Mouse (Mus musculus) intestine, postnatal 0 days (tissue): Measurements from ENCODE around the gene Slc9b1. TPM values are rescaled to one million over a fixed set of nuclear protein-coding genes. Genes with fewer than 3 reads are reported as not detected.

ENCODE experiments used
- ATAC-seq: fragments of 200-750 bp; cut with Nextera tagmentation; 2 replicates; pipeline ENCODE4 v1.8.0; 2017; ENCODE audit warnings: mild to moderate bottlenecking, moderate TSS enrichment, moderate library complexity
- H3K27ac ChIP-seq: fragments of 300-500 bp; sonication (generic); 2 replicates; pipeline ENCODE4 v1.5.1; 2014; ENCODE audit warnings: mild to moderate bottlenecking, low read depth, low read length, moderate library complexity
- H3K27me3 ChIP-seq: fragments of 300-500 bp; sonication (generic); replicated peaks from 2 replicates; pipeline ENCODE4 v1.6.1; 2014; ENCODE audit warnings: low read length, mixed read lengths; ENCODE audit not compliant: control insufficient read depth, insufficient read depth
- H3K36me3 ChIP-seq: fragments of 300-500 bp; sonication (generic); 2 replicates; pipeline ENCODE4 v1.6.1; 2014; ENCODE audit warnings: mild to moderate bottlenecking, moderate library complexity; ENCODE audit not compliant: control insufficient read depth, insufficient read depth
- H3K4me1 ChIP-seq: fragments of 300-500 bp; sonication (generic); replicated peaks from 2 replicates; pipeline ENCODE4 v1.6.1; 2014; ENCODE audit warnings: antibody characterized with exemption, low read length, mixed read lengths; ENCODE audit not compliant: control insufficient read depth, insufficient read depth
- H3K4me2 ChIP-seq: fragments of 300-500 bp; sonication (generic); replicated peaks from 2 replicates; pipeline ENCODE4 v1.6.1; 2014; ENCODE audit warnings: low read depth, mild to moderate bottlenecking, moderate library complexity
- H3K4me3 ChIP-seq: fragments of 300-500 bp; sonication (generic); 2 replicates; pipeline ENCODE4 v1.5.1; 2014; ENCODE audit warnings: low read depth, low read length
- H3K9ac ChIP-seq: fragments of 300-500 bp; sonication (generic); 2 replicates; pipeline ENCODE4 v1.6.1; 2014; ENCODE audit warnings: mild to moderate bottlenecking, low read depth, low read length
- H3K9me3 ChIP-seq: fragments of 300-500 bp; sonication (generic); 2 replicates; pipeline ENCODE4 v1.6.1; 2016; ENCODE audit warnings: mixed run types; ENCODE audit not compliant: control insufficient read depth
- CTCF ChIP-seq: sonication (generic); IDR thresholded peaks from 2 replicates; pipeline ENCODE4 v1.5.1; 2016; ENCODE audit warnings: low read depth, mild to moderate bottlenecking, control low read depth, antibody characterized with exemption, moderate library complexity
- WGBS: fragments of 180-500 bp; shearing (Covaris S2); extraction: QIAGEN DNeasy Blood & Tissue Kit; methylation state at CpG from one replicate; pipeline ENCODE4 v1.1.7; 2014; 5-methylcytosine and 5-hydroxymethylcytosine counted together
- polyA plus RNA-seq: library from polyadenylated mRNA; unstranded; fragments of >200 nt; fragmentation: Nextera tagmentation; extraction: Ambion mirVana; gene quantifications from 2 replicates; pipeline ENCODE4 v1.2.1, GENCODE M21; 2015

Slc9b1 gene
- polyA plus RNA-seq, 1 experiment from 2014 or later: not detected

GRCm38 (mm10) chr3:135327176-135327575 lies 20.7 kb upstream of the Slc9b1 start:
- no peak overlapping the region for H3K4me3 ChIP-seq
- no peak overlapping the region for H3K4me2 ChIP-seq
- no peaks in the 10 kb centered on the region for H3K36me3 ChIP-seq
- H3K4me1 ChIP-seq: no peaks in the 10 kb centered on the region
- no peaks in the 10 kb centered on the region for H3K27me3 ChIP-seq
- 63% methylated on average over 6 of the region's 6 CpGs for whole genome bisulfite sequencing
- ATAC-seq: no peak
- TF ChIP-seq CTCF: no peak
- H3K9me3 ChIP-seq: no peaks in the 10 kb centered on the region
- H3K27ac ChIP-seq: no peak overlapping the region
- no peak overlapping the region for H3K9ac ChIP-seq

GRCm38 (mm10) chr3:135327601-135328000 lies 20.2 kb upstream of the Slc9b1 start:
- no peak for ATAC-seq
- WGBS: 61% methylated on average over 2 of the region's 2 CpGs
- peak; percentile 54 for TF ChIP-seq CTCF

GRCm38 (mm10) chr3:135328560-135328959 lies 19.3 kb upstream of the Slc9b1 start:
- 51% methylated on average over 3 of the region's 3 CpGs for WGBS
- no peak for ATAC-seq

More at GRCm38 (mm10) chr3:135327601-135328000, 20.2 kb upstream of the Slc9b1 start:
- no peak overlapping the region for H3K4me3 ChIP-seq
- H3K4me1 ChIP-seq: no peaks in the 10 kb centered on the region
- H3K36me3 ChIP-seq: no peaks in the 10 kb centered on the region
- no peak overlapping the region for H3K9ac ChIP-seq
- H3K27ac ChIP-seq: no peak overlapping the region
- no peaks in the 10 kb centered on the region for H3K27me3 ChIP-seq
- no peak overlapping the region for H3K4me2 ChIP-seq
- no peaks in the 10 kb centered on the region for H3K9me3 ChIP-seq

DNA sequence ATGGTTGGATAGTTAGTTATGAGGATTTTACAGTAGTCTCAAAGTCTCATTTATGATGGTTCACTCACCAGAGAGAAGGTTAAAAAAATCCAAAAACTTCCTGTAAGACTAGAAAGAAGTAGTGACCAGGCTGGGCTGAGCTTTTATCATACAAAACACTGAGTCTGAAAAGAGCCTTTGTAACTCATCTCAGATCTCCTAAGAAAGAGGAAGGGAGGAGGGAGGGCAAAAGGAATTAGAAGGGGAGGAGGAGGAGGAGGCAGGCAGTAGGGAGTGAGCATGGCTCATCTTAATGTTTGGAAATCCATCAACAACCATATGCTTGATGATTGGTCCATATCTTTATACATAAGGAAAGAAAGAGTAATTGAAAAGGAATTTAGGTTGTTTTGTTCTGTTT lies 15.1 kb upstream of the Slc9b1 start:
- H3K4me3 ChIP-seq: no peak overlapping the region
- H3K9ac ChIP-seq: no peak overlapping the region
- H3K27me3 ChIP-seq: no peaks in the 10 kb centered on the region
- ATAC-seq: no peak
- no peak overlapping the region for H3K4me2 ChIP-seq
- H3K4me1 ChIP-seq: no peaks in the 10 kb centered on the region
- H3K27ac ChIP-seq: no peak overlapping the region
- no peak for TF ChIP-seq CTCF
- no peaks in the 10 kb centered on the region for H3K9me3 ChIP-seq
- H3K36me3 ChIP-seq: no peaks in the 10 kb centered on the region

More at GRCm38 (mm10) chr3:135328560-135328959, 19.3 kb upstream of the Slc9b1 start:
- TF ChIP-seq CTCF: peak; percentile 73
- Histone ChIP-seq H3K27me3 (no peaks in the 10 kb centered on the region), H3K9me3 (no peaks in the 10 kb centered on the region), H3K4me2 (no peak overlapping the region), H3K36me3 (no peaks in the 10 kb centered on the region), H3K9ac (no peak overlapping the region), H3K27ac (no peak overlapping the region), H3K4me3 (no peak overlapping the region), H3K4me1 (no peaks in the 10 kb centered on the region)

DNA sequence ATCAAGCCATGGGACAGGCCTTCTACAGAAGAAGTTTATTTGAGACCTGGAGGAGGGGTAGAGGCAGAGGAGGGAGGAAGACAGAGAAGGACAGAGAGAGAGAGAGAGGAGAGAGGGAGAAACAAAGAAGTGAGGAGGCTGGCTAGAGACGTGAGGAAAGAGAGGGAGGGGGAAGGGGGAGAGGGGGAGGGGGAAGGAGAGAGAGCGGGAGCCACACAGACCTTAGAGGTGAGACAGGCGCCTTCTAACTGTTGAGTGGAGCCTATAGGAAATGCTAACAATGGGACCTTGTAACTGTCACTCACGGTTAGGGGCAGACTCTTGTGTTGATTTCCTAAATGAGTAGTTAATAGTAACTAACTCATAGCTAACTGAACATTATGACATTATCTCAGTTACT lies 14.1 kb upstream of the Slc9b1 start:
- ATAC-seq: no peak
- Histone ChIP-seq H3K4me3 (no peak overlapping the region), H3K27me3 (no peaks in the 10 kb centered on the region), H3K9me3 (no peaks in the 10 kb centered on the region), H3K4me2 (no peak overlapping the region), H3K9ac (no peak overlapping the region), H3K36me3 (no peaks in the 10 kb centered on the region), H3K27ac (no peak overlapping the region), H3K4me1 (no peaks in the 10 kb centered on the region)
- no peak for TF ChIP-seq CTCF
- WGBS: 51% methylated on average over 4 of the region's 4 CpGs

- H3K9ac ChIP-seq: no peak overlapping the region
- H3K36me3 ChIP-seq: no peaks in the 10 kb centered on the region
- no peak overlapping the region for H3K4me3 ChIP-seq
- ATAC-seq: no peak
- no peak overlapping the region for H3K27ac ChIP-seq
- H3K27me3 ChIP-seq: no peaks in the 10 kb centered on the region
- no peaks in the 10 kb centered on the region for H3K9me3 ChIP-seq
- no peak for TF ChIP-seq CTCF
- no peaks in the 10 kb centered on the region for H3K4me1 ChIP-seq
- H3K4me2 ChIP-seq: no peak overlapping the region
Observed at GRCm38 (mm10) chr3:135349022-135349421, 1.2 kb downstream of the Slc9b1 start.

GRCm38 (mm10) chr3:135351857-135352256 lies 4.0 kb downstream of the Slc9b1 start:
- WGBS: 93% methylated on average over 3 of the region's 3 CpGs
- no peaks in the 10 kb centered on the region for H3K27me3 ChIP-seq
- H3K9me3 ChIP-seq: no peaks in the 10 kb centered on the region
- no peaks in the 10 kb centered on the region for H3K4me1 ChIP-seq
- no peak for ATAC-seq
- H3K4me2 ChIP-seq: no peak overlapping the region
- no peak overlapping the region for H3K27ac ChIP-seq
- no peaks in the 10 kb centered on the region for H3K36me3 ChIP-seq
- no peak for TF ChIP-seq CTCF
- H3K4me3 ChIP-seq: no peak overlapping the region
- H3K9ac ChIP-seq: no peak overlapping the region
